14 mouse cellular contexts compared by ENCODE assay signal in genomic region chr14:13651541-13652298, GRCm38 (mm10). TPM values are rescaled to one million over a fixed set of nuclear protein-coding genes. Genes with fewer than 3 reads are reported as not detected.
DNase-seq lines count a peak whose midpoint lies in the region; ATAC-seq lines count a peak whose summit lies in the region.
"Had no signal": no experiment of that assay in that cellular context is flagged by ENCODE, and none has a peak within 500 bp of the region (broad histone marks: within the 10 kb centered on the region; RNA-seq: fewer than 3 reads in every experiment).

No protein-coding gene starts in this region.

- H3K27ac ChIP-seq in forebrain, embryonic 15.5 days (replicated peaks) = peak overlapping the region; percentile 62
- no peak overlapping the region for H3K27ac ChIP-seq in kidney, embryonic 15.5 days
- H3K27ac ChIP-seq: embryonic facial prominence, embryonic 13.5 days; kidney, postnatal 0 days had no signal

- WGBS in forebrain, embryonic 15.5 days = 10% methylated on average over 2 of the region's 2 CpGs
- WGBS in kidney, embryonic 15.5 days = 76% methylated on average over 2 of the region's 2 CpGs

- intact Hi-C loops in left cerebral cortex, postnatal 4 days (cut with DNase I) = no loop called here

- H3K36me3 ChIP-seq in forebrain, embryonic 15.5 days = no peaks in the 10 kb centered on the region
- no peaks in the 10 kb centered on the region for H3K36me3 ChIP-seq in kidney, embryonic 15.5 days
- H3K36me3 ChIP-seq: embryonic facial prominence, embryonic 13.5 days had no signal

- no peak overlapping the region for H3K4me3 ChIP-seq in forebrain, embryonic 15.5 days
- no peak overlapping the region for H3K4me3 ChIP-seq in kidney, embryonic 15.5 days (replicated peaks)
- H3K4me3 ChIP-seq: embryonic facial prominence, embryonic 13.5 days had no signal

- peaks cover 18% of the 10 kb centered on the region for H3K4me1 ChIP-seq in forebrain, embryonic 15.5 days
- no peaks in the 10 kb centered on the region for H3K4me1 ChIP-seq in kidney, embryonic 15.5 days

- no peak overlapping the region for H3K9ac ChIP-seq in forebrain, embryonic 15.5 days (replicated peaks)
- no peak overlapping the region for H3K9ac ChIP-seq in kidney, embryonic 15.5 days
- H3K9ac ChIP-seq: embryonic facial prominence, embryonic 13.5 days had no signal

- ATAC-seq in forebrain, embryonic 15.5 days (replicated peaks) = peak; percentile 96
- ATAC-seq in kidney, embryonic 15.5 days (replicated peaks; ENCODE audit: low FRiP score) = no peak
- no peak for ATAC-seq in monocyte, adult 5-6 weeks (replicated peaks; ENCODE audit: insufficient number of reproducible peaks, low FRiP score, low TSS enrichment, poor library complexity, severe bottlenecking)

- no peaks in the 10 kb centered on the region for H3K9me3 ChIP-seq in forebrain, embryonic 15.5 days
- H3K9me3 ChIP-seq in kidney, embryonic 15.5 days (replicated peaks) = no peaks in the 10 kb centered on the region
- H3K9me3 ChIP-seq: embryonic facial prominence, embryonic 13.5 days had no signal

- no peaks in the 10 kb centered on the region for H3K27me3 ChIP-seq in forebrain, embryonic 15.5 days
- H3K27me3 ChIP-seq in kidney, embryonic 15.5 days = no peaks in the 10 kb centered on the region
- H3K27me3 ChIP-seq: embryonic facial prominence, embryonic 13.5 days had no signal

- no peak overlapping the region for H3K4me2 ChIP-seq in forebrain, embryonic 15.5 days (replicated peaks)
- H3K4me2 ChIP-seq in kidney, embryonic 15.5 days = no peak overlapping the region
- H3K4me2 ChIP-seq: embryonic facial prominence, embryonic 13.5 days had no signal

- DNase-seq in left cerebral cortex, postnatal 4 days = peak; percentile 2
- no peak for DNase-seq in left cerebral cortex, adult 11 months (ENCODE audit: low spot score)
- peak; percentile 10 for DNase-seq in hindlimb bud, embryonic 11.5 days (ENCODE audit: extremely low spot score, low read depth, low spot score)
- peak; percentile 5 for DNase-seq in retina, postnatal 7 days (ENCODE audit: low read depth, low spot score)
- DNase-seq: lung, adult 2 months; right cerebral cortex, postnatal 4 days had no signal

RNA-seq across cellular contexts. Expression of gene Sntn, which starts 19.0 kb away (rescaled TPM):
- total RNA-seq in left cerebral cortex, postnatal 4 days (2021) = not detected
- polyA plus RNA-seq in forebrain, embryonic 15.5 days (2015; fragmentation: Nextera tagmentation; extraction: Ambion mirVana) = not detected in 2 replicates
- not detected in 2 replicates for polyA plus RNA-seq in kidney, embryonic 15.5 days (2015; fragmentation: Nextera tagmentation; extraction: Ambion mirVana)
- total RNA-seq in monocyte, adult 5-6 weeks (2017) = not detected in 3 replicates
- total RNA-seq: gastrocnemius, adult 8-10 months; left cerebral cortex, postnatal 36 days had no signal
- polyA plus RNA-seq: embryonic facial prominence, embryonic 13.5 days; kidney, postnatal 0 days; testis, adult 2 months had no signal
